Mouse (Mus musculus) limb, embryonic 15.5 days (tissue): ENCODE data around the gene Hist1h4d. TPM values are rescaled to one million over a fixed set of nuclear protein-coding genes. Genes with fewer than 3 reads are reported as not detected.
"Not testable (repeated sequence)": the region's sequence is repeated elsewhere in the genome, so short reads cannot be mapped to it uniquely, and the experiment has no call there.

ENCODE experiments used
- ATAC-seq: fragments of 200-750 bp; cut with Nextera tagmentation; 2 replicates; pipeline ENCODE4 v1.8.0; 2017; ENCODE audit warnings: low read depth, moderate TSS enrichment; ENCODE audit not compliant: insufficient number of reproducible peaks, low FRiP score, low TSS enrichment
- H3K27ac ChIP-seq: fragments of 300-500 bp; sonication (generic); 2 replicates; pipeline ENCODE4 v1.5.1; 2015; ENCODE audit warnings: moderate library complexity, mild to moderate bottlenecking, inconsistent platforms
- H3K27me3 ChIP-seq: fragments of 300-500 bp; sonication (generic); 2 replicates; pipeline ENCODE4 v1.6.1; 2015; ENCODE audit warnings: inconsistent platforms
- H3K36me3 ChIP-seq: fragments of 300-500 bp; sonication (generic); 2 replicates; pipeline ENCODE4 v1.6.1; 2015; ENCODE audit warnings: inconsistent platforms
- H3K4me1 ChIP-seq: fragments of 300-500 bp; sonication (generic); 2 replicates; pipeline ENCODE4 v1.6.1; 2015; ENCODE audit warnings: inconsistent platforms
- H3K4me2 ChIP-seq: fragments of 300-500 bp; sonication (generic); 2 replicates; pipeline ENCODE4 v1.6.1; 2015; ENCODE audit warnings: mild to moderate bottlenecking, inconsistent platforms
- H3K4me3 ChIP-seq: fragments of 300-500 bp; sonication (generic); 2 replicates; pipeline ENCODE4 v1.5.1; 2015; ENCODE audit warnings: mild to moderate bottlenecking, inconsistent platforms
- H3K9ac ChIP-seq: fragments of 300-500 bp; sonication (generic); 2 replicates; pipeline ENCODE4 v1.6.1; 2015; ENCODE audit warnings: inconsistent platforms
- H3K9me3 ChIP-seq: fragments of 300-500 bp; sonication (generic); 2 replicates; pipeline ENCODE4 v1.6.1; 2016; ENCODE audit warnings: inconsistent platforms
- WGBS: fragments of 180-500 bp; shearing (Covaris S2); methylation state at CpG from one replicate; pipeline ENCODE4 v1.1.7; 2015; 5-methylcytosine and 5-hydroxymethylcytosine counted together
- polyA plus RNA-seq: library from polyadenylated mRNA; unstranded; fragments of >200 nt; fragmentation: Nextera tagmentation; extraction: Ambion mirVana; gene quantifications from 2 replicates; pipeline ENCODE4 v1.2.1, GENCODE M21; 2015

The Hist1h4d gene
- polyA plus RNA-seq, 1 experiment from 2014 or later, result 108 TPM

GRCm38 (mm10) chr13:23576906-23577639 lies 4.3 kb upstream of the Hist1h4d start:
- H3K4me3 ChIP-seq, result peak overlapping the region; percentile 40
- H3K4me2 ChIP-seq, result peak overlapping the region; percentile 57
- no peaks in the 10 kb centered on the region for H3K27me3 ChIP-seq
- WGBS, result 41% methylated on average over 6 of the region's 6 CpGs
- no peaks in the 10 kb centered on the region for H3K36me3 ChIP-seq
- H3K9ac ChIP-seq, result no peak overlapping the region
- H3K9me3 ChIP-seq, result no peaks in the 10 kb centered on the region
- ATAC-seq, result no peak
- H3K27ac ChIP-seq, result peak overlapping the region; percentile 78
- peaks cover 25% of the 10 kb centered on the region for H3K4me1 ChIP-seq

- Histone ChIP-seq H3K27ac (no peak overlapping the region), H3K9ac (no peak overlapping the region), H3K9me3 (no peaks in the 10 kb centered on the region), H3K4me3 (no peak overlapping the region), H3K27me3 (no peaks in the 10 kb centered on the region), H3K36me3 (no peaks in the 10 kb centered on the region), H3K4me1 (peaks cover 26% of the 10 kb centered on the region), H3K4me2 (no peak overlapping the region)
- 92% methylated on average over 1 of the region's 1 CpGs for whole genome bisulfite sequencing
- no peak for ATAC-seq
These were observed 3.6 kb upstream of the Hist1h4d start for GRCm38 (mm10) chr13:23577835-23578234.

- peak overlapping the region; percentile 81 for H3K27ac ChIP-seq
- H3K9ac ChIP-seq, result peak overlapping the region; percentile 37
- WGBS, result 7% methylated on average over 6 of the region's 6 CpGs
- H3K4me2 ChIP-seq, result peak overlapping the region; percentile 66
- peak overlapping the region; percentile 49 for H3K4me3 ChIP-seq
- no peak for ATAC-seq
- H3K4me1 ChIP-seq, result peaks cover 22% of the 10 kb centered on the region
- H3K36me3 ChIP-seq, result no peaks in the 10 kb centered on the region
- H3K9me3 ChIP-seq, result no peaks in the 10 kb centered on the region
- no peaks in the 10 kb centered on the region for H3K27me3 ChIP-seq
These were observed 1.0 kb downstream of the Hist1h4d start for GRCm38 (mm10) chr13:23582219-23583056.

GRCm38 (mm10) chr13:23583387-23584068 lies 2.1 kb downstream of the Hist1h4d start:
- Histone ChIP-seq H3K4me2 (no peak overlapping the region), H3K9me3 (no peaks in the 10 kb centered on the region), H3K27me3 (no peaks in the 10 kb centered on the region), H3K4me3 (no peak overlapping the region), H3K36me3 (no peaks in the 10 kb centered on the region), H3K4me1 (peaks cover 22% of the 10 kb centered on the region), H3K9ac (no peak overlapping the region), H3K27ac (peak overlapping the region; percentile 81)
- ATAC-seq, result no peak

- ATAC-seq, result no peak
- Histone ChIP-seq H3K9ac (no peak overlapping the region), H3K36me3 (no peaks in the 10 kb centered on the region), H3K4me2 (peak overlapping the region; percentile 70), H3K27ac (peak overlapping the region; percentile 95), H3K4me1 (peaks cover 22% of the 10 kb centered on the region), H3K27me3 (no peaks in the 10 kb centered on the region), H3K4me3 (peak overlapping the region; percentile 46), H3K9me3 (no peaks in the 10 kb centered on the region)
These were observed 2.9 kb downstream of the Hist1h4d start for GRCm38 (mm10) chr13:23584331-23584730.

GRCm38 (mm10) chr13:23585029-23585441 lies 3.6 kb downstream of the Hist1h4d start:
- H3K4me1 ChIP-seq, result peaks cover 22% of the 10 kb centered on the region
- WGBS, result under 1% methylated on average over 21 of the region's 21 CpGs

GRCm38 (mm10) chr13:23585442-23586098 lies 4.2 kb downstream of the Hist1h4d start:
- peak overlapping the region; percentile 95 for H3K27ac ChIP-seq
- H3K9me3 ChIP-seq, H3K36me3 ChIP-seq, H3K27me3 ChIP-seq: not testable (repeated sequence)
- H3K4me2 ChIP-seq, result peak overlapping the region; percentile 70
- ATAC-seq, result peak; percentile 80
- peaks cover 22% of the 10 kb centered on the region for H3K4me1 ChIP-seq
- H3K9ac ChIP-seq, result peak overlapping the region; percentile 55
- H3K4me3 ChIP-seq, result peak overlapping the region; percentile 46
- under 1% methylated on average over 30 of the region's 36 CpGs for WGBS

More at GRCm38 (mm10) chr13:23585029-23585441, 3.6 kb downstream of the Hist1h4d start:
- no peaks in the 10 kb centered on the region for H3K27me3 ChIP-seq
- no peaks in the 10 kb centered on the region for H3K36me3 ChIP-seq
- peak overlapping the region; percentile 70 for H3K4me2 ChIP-seq
- H3K4me3 ChIP-seq, result peak overlapping the region; percentile 46
- peak overlapping the region; percentile 95 for H3K27ac ChIP-seq
- ATAC-seq, result no peak
- H3K9ac ChIP-seq, result peak overlapping the region; percentile 55
- no peaks in the 10 kb centered on the region for H3K9me3 ChIP-seq

GRCm38 (mm10) chr13:23586099-23586939 lies 4.9 kb downstream of the Hist1h4d start:
- Histone ChIP-seq H3K4me3 (peak overlapping the region; percentile 46), H3K4me2 (peak overlapping the region; percentile 70), H3K36me3 (no peaks in the 10 kb centered on the region), H3K9me3 (no peaks in the 10 kb centered on the region), H3K9ac (0 out of 2 replicates have a peak overlapping the region, but pooled peaks have one; percentile 26), H3K27ac (peak overlapping the region; percentile 91), H3K27me3 (no peaks in the 10 kb centered on the region), H3K4me1 (peaks cover 22% of the 10 kb centered on the region)
- no peak for ATAC-seq
- under 1% methylated on average over 22 of the region's 22 CpGs for WGBS

GRCm38 (mm10) chr13:23586940-23587225 lies 5.5 kb downstream of the Hist1h4d start:
- no peaks in the 10 kb centered on the region for H3K27me3 ChIP-seq
- H3K4me3 ChIP-seq, result peak overlapping the region; percentile 46
- no peaks in the 10 kb centered on the region for H3K36me3 ChIP-seq
- no peak overlapping the region for H3K9ac ChIP-seq
- peak overlapping the region; percentile 70 for H3K4me2 ChIP-seq
- H3K9me3 ChIP-seq, result no peaks in the 10 kb centered on the region
- 3% methylated on average over 1 of the region's 1 CpGs for WGBS
- ATAC-seq, result no peak
- peaks cover 20% of the 10 kb centered on the region for H3K4me1 ChIP-seq
- peak overlapping the region; percentile 91 for H3K27ac ChIP-seq

- Histone ChIP-seq H3K4me1 (peaks cover 10% of the 10 kb centered on the region), H3K9me3 (no peaks in the 10 kb centered on the region), H3K27me3 (no peaks in the 10 kb centered on the region), H3K4me2 (no peak overlapping the region), H3K9ac (no peak overlapping the region), H3K36me3 (no peaks in the 10 kb centered on the region), H3K4me3 (no peak overlapping the region), H3K27ac (no peak overlapping the region)
- 92% methylated on average over 7 of the region's 7 CpGs for WGBS
- no peak for ATAC-seq
These were observed 9.8 kb downstream of the Hist1h4d start for GRCm38 (mm10) chr13:23591206-23591605.

- not testable (repeated sequence) for H3K4me2 ChIP-seq, H3K4me3 ChIP-seq, H3K4me1 ChIP-seq, H3K27me3 ChIP-seq, H3K27ac ChIP-seq, H3K9me3 ChIP-seq, H3K36me3 ChIP-seq, H3K9ac ChIP-seq, ATAC-seq
- 84% methylated on average over 7 of the region's 7 CpGs for WGBS
These were observed 10.5 kb downstream of the Hist1h4d start for GRCm38 (mm10) chr13:23591886-23592285.
